Mouse (Mus musculus) left cerebral cortex, adult 9 months (tissue): Measurements from ENCODE around the gene Ccdc61.
"Not testable (repeated sequence)": the region's sequence is repeated elsewhere in the genome, so short reads cannot be mapped to it uniquely, and the experiment has no call there.

ENCODE experiments used
- DNase-seq, 2 experiments: peaks; one replicate each; pipeline ENCODE4 v3.0.0; 2022; ENCODE audit warnings: low spot score in 2 of 2

The Ccdc61 gene

GRCm38 (mm10) chr7:18916254-18916653 is 6.0 kb upstream of the Ccdc61 start:
- no peak for DNase-seq

GRCm38 (mm10) chr7:18909797-18910196 is 418 bp downstream of the Ccdc61 start:
- DNase-seq, result no peak

- no peak for DNase-seq
These were observed 5.2 kb downstream of the Ccdc61 start for GRCm38 (mm10) chr7:18904971-18905370.

- no peak for DNase-seq
These were observed 7.7 kb downstream of the Ccdc61 start for GRCm38 (mm10) chr7:18902486-18902885.

DNA sequence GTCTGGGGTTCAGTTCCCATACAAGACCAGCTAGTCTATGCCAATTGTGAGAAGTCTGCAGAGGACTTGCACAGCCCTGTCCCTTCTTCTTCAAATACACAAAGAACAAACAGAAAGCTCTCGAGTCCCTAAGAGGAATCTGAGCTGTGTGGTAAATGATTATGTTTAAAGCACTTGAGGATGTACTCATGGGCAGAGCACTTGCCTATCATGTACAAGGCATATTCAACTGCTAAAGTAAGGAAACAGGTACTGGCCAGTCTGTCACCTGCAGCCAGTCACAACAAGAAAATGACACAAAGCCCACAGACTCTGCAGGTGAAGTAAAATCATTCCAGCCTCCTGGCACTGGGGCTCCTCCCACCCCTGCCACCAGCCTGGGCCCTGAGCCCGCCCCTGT is 9.7 kb downstream of the Ccdc61 start:
- no peak for DNase-seq

DNA sequence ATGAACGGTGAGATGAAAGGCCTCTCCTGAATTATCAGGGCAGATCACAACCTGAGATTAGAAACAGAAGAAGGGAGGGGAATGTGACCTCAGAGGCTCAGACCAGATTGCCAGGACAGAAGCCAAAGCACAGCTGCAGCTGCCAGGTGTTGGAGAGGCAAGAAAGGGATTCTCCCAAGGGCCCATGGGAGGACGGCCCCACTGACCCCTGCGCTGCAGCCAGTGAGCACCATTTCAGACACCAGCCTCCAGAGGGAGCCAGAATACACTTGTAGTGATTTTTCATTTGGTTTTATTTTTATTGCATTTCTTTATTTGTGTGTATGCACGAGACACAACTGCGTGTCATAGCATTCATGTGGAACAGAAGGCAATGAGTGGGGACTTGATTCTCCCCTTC is 13.7 kb downstream of the Ccdc61 start:
- peak in 1 of 2 experiments; percentile 60 for DNase-seq

- no peak for DNase-seq
These were observed 16.4 kb downstream of the Ccdc61 start for GRCm38 (mm10) chr7:18893651-18894430.

GRCm38 (mm10) chr7:18893009-18893408 is 17.2 kb downstream of the Ccdc61 start:
- DNase-seq, result no peak

- peak; percentile 74 to 90 for DNase-seq
These were observed 18.2 kb downstream of the Ccdc61 start for GRCm38 (mm10) chr7:18891872-18892599.

- DNase-seq, result no peak
These were observed 19.4 kb downstream of the Ccdc61 start for GRCm38 (mm10) chr7:18890848-18891247.

DNA sequence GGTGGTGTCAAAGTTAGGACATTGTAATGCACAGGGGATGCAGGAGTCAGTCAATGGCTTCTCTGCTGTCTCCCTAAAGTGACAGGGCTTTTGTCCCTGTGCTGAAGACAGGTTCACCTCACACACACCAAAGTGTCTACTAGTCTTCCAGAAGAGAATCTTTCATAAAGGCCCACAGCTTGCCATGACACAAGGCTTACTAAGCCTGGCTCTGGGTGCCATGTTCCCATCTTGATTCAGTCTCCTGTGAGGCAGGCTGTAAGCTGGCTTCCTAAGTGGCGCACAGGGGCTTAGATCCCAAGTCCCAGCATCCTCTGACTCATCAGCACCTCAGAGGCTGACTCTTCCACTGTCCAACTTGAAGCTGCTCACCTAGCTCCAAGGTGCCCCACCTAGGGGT is 23.3 kb downstream of the Ccdc61 start:
- DNase-seq, result no peak

DNA sequence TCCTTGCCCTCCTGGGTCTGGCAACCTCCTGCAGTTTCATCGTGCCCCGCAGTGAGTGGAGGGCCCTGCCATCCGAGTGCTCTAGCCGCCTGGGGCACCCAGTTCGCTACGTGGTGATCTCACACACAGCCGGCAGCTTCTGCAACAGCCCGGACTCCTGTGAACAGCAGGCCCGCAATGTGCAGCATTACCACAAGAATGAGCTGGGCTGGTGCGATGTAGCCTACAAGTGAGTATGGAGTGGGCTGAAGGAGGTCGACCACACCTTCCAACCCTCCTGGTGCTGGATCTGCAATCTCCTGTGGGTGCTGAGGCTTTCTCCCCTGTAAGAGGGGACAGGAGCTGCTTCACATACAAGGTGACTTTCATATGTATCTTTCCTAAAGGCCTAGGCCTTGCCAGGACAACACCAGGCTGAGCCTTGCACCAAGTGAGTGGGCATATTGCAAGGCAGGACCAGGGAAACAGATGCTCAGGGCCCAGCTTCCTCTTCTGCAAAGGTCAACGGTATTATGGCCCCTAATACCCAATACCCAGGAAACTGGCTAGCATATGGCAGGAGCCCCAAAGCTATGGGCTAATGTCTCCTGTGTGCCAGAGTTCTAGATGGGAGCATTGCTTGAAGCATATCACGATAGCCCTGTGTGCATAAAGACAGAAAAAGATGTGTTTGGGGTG is 25.3 kb downstream of the Ccdc61 start:
- DNase-seq, result no peak

DNA sequence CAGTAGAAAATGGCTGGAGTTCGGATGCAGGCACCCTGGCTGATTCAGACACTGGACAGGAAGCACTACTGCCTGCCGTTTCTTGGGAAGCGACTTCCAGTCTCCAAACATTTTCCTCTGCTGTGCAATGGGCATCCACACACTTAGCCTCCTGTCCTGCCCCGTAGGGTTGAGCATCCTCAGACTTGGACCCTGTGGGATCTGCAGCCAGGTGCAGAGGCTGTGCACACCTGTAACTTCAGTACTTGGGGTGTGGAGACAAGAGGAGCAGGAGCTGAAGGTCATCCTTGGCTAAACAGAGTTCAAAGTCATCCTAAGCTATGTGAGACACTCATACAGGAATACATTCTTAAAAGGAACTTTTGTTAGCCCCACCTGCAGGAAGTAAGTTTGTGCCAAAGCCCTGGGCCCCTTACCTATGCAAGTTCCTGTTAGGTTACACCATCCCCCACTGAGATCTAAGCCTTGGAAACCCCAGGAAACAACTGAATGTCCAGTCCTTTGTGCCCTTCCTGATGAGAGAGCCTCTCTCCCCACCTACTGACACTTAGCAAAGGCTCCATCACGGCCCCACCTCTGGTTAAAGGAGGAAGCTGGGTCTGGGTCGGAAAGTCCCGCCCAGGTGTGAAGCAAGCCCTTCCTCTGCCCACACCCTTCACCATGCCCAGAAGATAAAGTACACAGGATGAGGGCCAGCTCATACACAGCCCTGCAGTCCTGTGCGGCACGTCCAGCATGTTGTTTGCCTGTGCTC is 26.0 kb downstream of the Ccdc61 start:
- DNase-seq, result no peak

- no peak for DNase-seq
These were observed 31.5 kb downstream of the Ccdc61 start for GRCm38 (mm10) chr7:18878691-18879090.

DNA sequence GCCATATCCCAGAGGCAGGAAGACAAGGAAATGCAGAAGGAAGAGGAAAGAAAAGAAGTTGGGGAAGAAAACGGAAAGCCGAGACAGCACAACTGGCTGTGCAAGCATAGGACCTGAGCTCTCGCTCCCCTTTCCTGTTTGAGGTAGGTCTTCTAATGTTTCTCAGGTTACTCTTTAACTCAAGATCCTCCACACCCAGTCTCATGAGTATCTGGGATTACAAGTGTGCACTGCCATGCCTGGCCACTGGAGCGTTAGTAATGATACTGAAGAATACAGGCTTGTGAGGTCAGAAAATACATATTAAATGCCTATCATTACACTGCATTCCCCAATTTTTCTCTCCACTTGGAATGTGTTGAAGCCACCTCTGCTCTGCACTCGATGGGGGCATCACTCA is 34.8 kb downstream of the Ccdc61 start:
- no peak for DNase-seq

DNA sequence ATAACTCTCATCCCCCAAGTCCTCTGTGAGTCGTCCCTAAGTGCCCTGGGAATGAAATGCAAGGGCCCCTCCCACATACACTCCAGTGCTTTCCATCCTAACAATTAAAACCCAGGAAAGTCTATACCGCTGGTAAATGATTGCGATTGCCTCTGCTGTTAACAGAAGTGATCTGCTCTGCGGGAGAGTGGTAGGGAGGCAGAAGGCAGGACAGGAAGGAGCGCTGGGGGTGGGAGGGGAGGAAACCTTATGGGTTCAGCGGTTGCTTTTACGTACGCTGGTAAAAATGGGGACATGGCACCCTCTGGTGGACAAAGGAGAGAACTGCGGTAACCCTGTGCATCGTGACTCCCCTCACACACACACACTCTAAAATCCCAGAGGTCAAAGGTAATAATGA is 37.0 kb downstream of the Ccdc61 start:
- DNase-seq, result peak in 1 of 2 experiments; percentile 60

- DNase-seq, result no peak
These were observed 37.4 kb downstream of the Ccdc61 start for GRCm38 (mm10) chr7:18872816-18873215.

- DNase-seq, result no peak
These were observed 38.0 kb downstream of the Ccdc61 start for GRCm38 (mm10) chr7:18872014-18872802.

- not testable (repeated sequence) for DNase-seq
These were observed 39.2 kb downstream of the Ccdc61 start, which contains the start of gene Pglyrp1 for GRCm38 (mm10) chr7:18871031-18871430. Pglyrp1 (plus strand) TSS chr7:18871331.

DNA sequence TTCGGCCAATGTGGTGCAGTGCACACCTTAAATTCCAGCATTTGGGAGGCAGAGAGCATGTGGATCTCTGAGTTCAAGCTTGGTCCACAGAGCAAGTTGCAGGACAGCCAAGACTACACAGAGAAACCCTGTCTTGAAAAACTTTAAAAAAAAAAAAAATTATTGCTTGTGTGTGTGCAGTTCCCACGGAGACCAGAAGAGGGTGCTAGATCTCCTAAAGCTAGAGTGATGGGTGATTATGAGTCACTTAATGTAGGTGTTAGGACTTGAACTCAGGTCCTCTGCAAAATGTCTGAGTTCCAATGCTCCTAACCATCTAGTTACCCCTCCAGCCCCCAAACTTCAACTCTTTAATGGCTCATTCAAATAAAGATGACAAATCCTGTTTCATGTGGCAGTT is 41.7 kb downstream of the Ccdc61 start:
- no peak for DNase-seq

- no peak for DNase-seq
These were observed 47.4 kb downstream of the Ccdc61 start for GRCm38 (mm10) chr7:18862801-18863200.
